16 mouse cellular contexts compared by ENCODE assay signal in the genomic region with DNA sequence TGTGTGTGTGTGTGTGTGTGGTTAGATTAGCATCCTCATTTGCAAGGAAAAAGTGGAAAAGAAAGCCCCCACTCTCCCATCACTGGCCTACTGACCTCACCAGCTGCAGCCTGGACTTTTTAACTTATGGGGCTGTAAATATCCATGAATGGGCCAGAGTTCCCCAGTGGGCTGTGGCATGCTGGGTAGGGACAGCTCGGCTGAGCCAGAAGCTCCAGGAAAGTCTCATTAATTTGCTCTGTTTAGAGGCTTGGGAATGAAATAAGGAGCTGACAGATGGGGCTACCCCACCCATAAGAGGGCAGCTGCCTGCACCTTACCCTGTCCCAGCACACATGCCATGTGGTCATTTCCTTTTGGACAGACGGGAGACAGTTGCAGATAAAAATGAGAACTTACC. TPM values are rescaled to one million over a fixed set of nuclear protein-coding genes. Genes with fewer than 3 reads are reported as not detected.
A peak's percentile ranks its signal among the peaks of the same experiment; 100 is the strongest.
DNase-seq lines count a peak whose midpoint lies in the region; ATAC-seq lines count a peak whose summit lies in the region.
"Had no signal": no experiment of that assay in that cellular context is flagged by ENCODE, and none has a peak within 500 bp of the region (broad histone marks: within the 10 kb centered on the region; RNA-seq: fewer than 3 reads in every experiment).

No protein-coding gene starts in this region.

- intact Hi-C loops in left cerebral cortex, postnatal 10 days (cut with DNase I), result no loop called here
- intact Hi-C loops in heart, postnatal 25 days (cut with DNase I), result no loop called here

- no peaks in the 10 kb centered on the region for H3K27me3 ChIP-seq in intestine, embryonic 14.5 days (replicated peaks; ENCODE audit: control insufficient read depth, insufficient read depth, low read length)
- H3K27me3 ChIP-seq in intestine, embryonic 16.5 days (replicated peaks; ENCODE audit: control insufficient read depth, insufficient read depth, low read length), result no peaks in the 10 kb centered on the region
- H3K27me3 ChIP-seq in hindbrain, embryonic 12.5 days, result no peaks in the 10 kb centered on the region
- H3K27me3 ChIP-seq in midbrain, embryonic 15.5 days (replicated peaks), result no peaks in the 10 kb centered on the region

- no peak overlapping the region for H3K9ac ChIP-seq in intestine, embryonic 14.5 days (ENCODE audit: low read length)
- H3K9ac ChIP-seq in intestine, embryonic 16.5 days (ENCODE audit: low read depth, low read length), result no peak overlapping the region
- no peak overlapping the region for H3K9ac ChIP-seq in hindbrain, embryonic 12.5 days
- no peak overlapping the region for H3K9ac ChIP-seq in midbrain, embryonic 15.5 days

- ATAC-seq in intestine, embryonic 14.5 days (replicated peaks; ENCODE audit: low FRiP score, low TSS enrichment, low read depth), result 0 out of 2 replicates have a peak, but pooled peaks have one; percentile 50
- ATAC-seq in intestine, embryonic 16.5 days, result no peak
- ATAC-seq in hindbrain, embryonic 12.5 days (ENCODE audit: low FRiP score), result peak; percentile 44
- ATAC-seq in midbrain, embryonic 15.5 days (replicated peaks), result 0 out of 2 replicates have a peak, but pooled peaks have one; percentile 24

- no peaks in the 10 kb centered on the region for H3K36me3 ChIP-seq in intestine, embryonic 14.5 days (ENCODE audit: control insufficient read depth, insufficient read depth, low read length)
- H3K36me3 ChIP-seq in intestine, embryonic 16.5 days (ENCODE audit: control insufficient read depth, insufficient read depth, low read length), result no peaks in the 10 kb centered on the region
- no peaks in the 10 kb centered on the region for H3K36me3 ChIP-seq in hindbrain, embryonic 12.5 days
- H3K36me3 ChIP-seq in midbrain, embryonic 15.5 days (replicated peaks), result no peaks in the 10 kb centered on the region

- H3K4me2 ChIP-seq in intestine, embryonic 14.5 days (ENCODE audit: low read length), result no peak overlapping the region
- no peak overlapping the region for H3K4me2 ChIP-seq in intestine, embryonic 16.5 days (ENCODE audit: low read depth, low read length)
- H3K4me2 ChIP-seq in hindbrain, embryonic 12.5 days (replicated peaks), result no peak overlapping the region
- no peak overlapping the region for H3K4me2 ChIP-seq in midbrain, embryonic 15.5 days

- no peak overlapping the region for H3K4me3 ChIP-seq in intestine, embryonic 14.5 days (ENCODE audit: low read depth, low read length)
- H3K4me3 ChIP-seq in intestine, embryonic 16.5 days (ENCODE audit: low read length), result no peak overlapping the region
- H3K4me3 ChIP-seq in hindbrain, embryonic 12.5 days, result no peak overlapping the region
- no peak overlapping the region for H3K4me3 ChIP-seq in midbrain, embryonic 15.5 days
- H3K4me3 ChIP-seq: erythroblast, embryonic 14.5 days had no signal

- no peaks in the 10 kb centered on the region for H3K4me1 ChIP-seq in intestine, embryonic 14.5 days (replicated peaks; ENCODE audit: control insufficient read depth, insufficient read depth, low read length)
- H3K4me1 ChIP-seq in intestine, embryonic 16.5 days (ENCODE audit: control insufficient read depth, insufficient read depth, low read length), result no peaks in the 10 kb centered on the region
- H3K4me1 ChIP-seq in hindbrain, embryonic 12.5 days, result peaks cover 67% of the 10 kb centered on the region
- peaks cover 34% of the 10 kb centered on the region for H3K4me1 ChIP-seq in midbrain, embryonic 15.5 days

- no peaks in the 10 kb centered on the region for H3K9me3 ChIP-seq in intestine, embryonic 14.5 days (ENCODE audit: control insufficient read depth, low read length)
- H3K9me3 ChIP-seq in intestine, embryonic 16.5 days (ENCODE audit: control insufficient read depth, low read length), result no peaks in the 10 kb centered on the region
- no peaks in the 10 kb centered on the region for H3K9me3 ChIP-seq in hindbrain, embryonic 12.5 days (replicated peaks)
- H3K9me3 ChIP-seq in midbrain, embryonic 15.5 days, result no peaks in the 10 kb centered on the region

- WGBS in intestine, embryonic 14.5 days, result 43% methylated on average over 2 of the region's 2 CpGs
- WGBS in intestine, embryonic 16.5 days, result 38% methylated on average over 2 of the region's 2 CpGs
- 18% methylated on average over 2 of the region's 2 CpGs for WGBS in hindbrain, embryonic 12.5 days
- WGBS in midbrain, embryonic 15.5 days, result 24% methylated on average over 2 of the region's 2 CpGs

- DNase-seq in intestine, embryonic 14.5 days (ENCODE audit: low spot score), result no peak
- peak; percentile 68 for DNase-seq in retina, postnatal 1 day
- no peak for DNase-seq in thymus, postnatal 14 days
- DNase-seq in left cerebral cortex, postnatal 10 days (ENCODE audit: extremely low spot score in 1 of 2, low spot score in 2 of 2), result no peak
- no peak for DNase-seq in heart, postnatal 25 days (ENCODE audit: low spot score)
- DNase-seq: adrenal gland, adult 2 months; cerebellum, adult 11-12 months; kidney, adult 11 months; kidney, postnatal 25 days; lung, adult 2 months; right cerebral cortex, postnatal 4 days had no signal

- H3K27ac ChIP-seq in intestine, embryonic 14.5 days (ENCODE audit: low read depth), result no peak overlapping the region
- H3K27ac ChIP-seq in intestine, embryonic 16.5 days (ENCODE audit: low read length), result no peak overlapping the region
- peak overlapping the region; percentile 82 for H3K27ac ChIP-seq in hindbrain, embryonic 12.5 days
- H3K27ac ChIP-seq in midbrain, embryonic 15.5 days, result peak overlapping the region; percentile 49
- H3K27ac ChIP-seq: macrophage had no signal

RNA-seq across cellular contexts. Expression of a gene that starts 11.3 kb away (rescaled TPM):
- polyA plus RNA-seq in intestine, embryonic 14.5 days (2014; fragmentation: Nextera tagmentation; extraction: Ambion mirVana), result 2.7 and 3.1 TPM in 2 replicates
- polyA plus RNA-seq in intestine, embryonic 16.5 days (2015; fragmentation: Nextera tagmentation; extraction: Ambion mirVana), result 2.0 and 2.1 TPM in 2 replicates
- 28.4 and 32.3 TPM in 2 replicates for polyA plus RNA-seq in hindbrain, embryonic 12.5 days (2016; fragmentation: Nextera tagmentation; extraction: Ambion mirVana)
- 9.2 and 10.8 TPM in 2 replicates for polyA plus RNA-seq in midbrain, embryonic 15.5 days (2015; fragmentation: Nextera tagmentation; extraction: Ambion mirVana)
- 10 to 100 TPM; 19.4 to 22.5 TPM for total RNA-seq in left cerebral cortex, postnatal 10 days (2021)
- 1 to 10 TPM; 7.0 to 7.5 TPM for total RNA-seq in heart, postnatal 25 days (2021)
- polyA plus RNA-seq: erythroblast, embryonic 14.5 days had no signal

Comparison
In these comparisons a context has a peak if more than half of its experiments do, and no peak if none do; other contexts are left out.
1. H3K27ac ChIP-seq: peak in hindbrain, embryonic 12.5 days (single experiment) and midbrain, embryonic 15.5 days (single experiment); none in intestine, embryonic 14.5 days (single experiment) and intestine, embryonic 16.5 days (single experiment).